Mouse (Mus musculus): ENCODE measurements around the gene Hoxc9.

- TF ChIP-seq CTCF (IDR thresholded peaks at IDR 0.05; ENCODE audit: insufficient read depth, low read depth, low read length) (no peak), POLR2A (IDR thresholded peaks at IDR 0.05; ENCODE audit: insufficient read depth, low read depth, low read length) (no peak)
Measured at GRCm38 (mm10) chr15:102977423-102977974, 1.3 kb downstream of the Hoxc9 start.
